Mouse (Mus musculus) right cerebral cortex, postnatal 14 days (tissue): Measurements from ENCODE around the gene Tert.

Source experiments
- DNase-seq: peaks from one replicate; pipeline ENCODE4 v3.0.0; 2022

The Tert gene

DNA sequence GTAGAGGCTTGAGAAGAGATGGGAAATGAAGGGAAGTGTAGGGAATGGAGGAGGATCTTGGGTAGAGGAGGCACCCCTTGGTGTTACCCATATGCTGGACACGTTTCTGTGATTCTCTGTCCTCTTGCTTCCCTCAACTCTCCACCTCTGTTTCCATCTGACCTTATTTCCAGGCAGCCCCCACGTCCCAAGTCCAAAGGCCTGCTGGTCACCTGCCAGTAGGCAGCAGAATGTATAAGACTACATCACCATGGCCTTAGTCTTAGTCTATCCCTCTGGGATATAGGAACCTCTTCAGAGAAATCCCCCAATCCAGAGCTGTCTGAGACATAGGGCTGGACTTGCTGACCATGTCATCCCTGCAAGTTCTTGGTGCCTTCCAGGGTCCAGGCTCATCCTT is 52.6 kb downstream of the Tert start:
- no peak for DNase-seq

DNA sequence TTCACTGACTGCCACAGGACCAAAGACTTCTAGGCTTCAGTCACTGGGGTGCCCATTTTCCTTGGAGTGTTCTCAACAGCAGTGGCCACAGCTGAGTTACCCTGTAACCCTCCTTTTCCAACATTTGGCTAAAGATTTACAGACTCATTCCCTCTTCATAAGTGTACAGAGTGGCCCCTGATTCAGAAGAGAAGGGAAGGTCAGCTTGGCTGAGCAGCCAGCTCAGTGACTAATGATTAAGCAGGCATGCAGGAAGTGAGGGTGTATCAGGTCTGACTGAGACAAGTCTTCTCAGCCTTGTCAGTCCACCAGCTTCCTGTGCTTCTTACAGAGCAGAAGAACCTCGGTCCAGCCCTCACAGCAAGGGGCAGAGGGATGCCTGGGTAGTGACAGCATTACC is 53.7 kb downstream of the Tert start:
- no peak for DNase-seq

DNA sequence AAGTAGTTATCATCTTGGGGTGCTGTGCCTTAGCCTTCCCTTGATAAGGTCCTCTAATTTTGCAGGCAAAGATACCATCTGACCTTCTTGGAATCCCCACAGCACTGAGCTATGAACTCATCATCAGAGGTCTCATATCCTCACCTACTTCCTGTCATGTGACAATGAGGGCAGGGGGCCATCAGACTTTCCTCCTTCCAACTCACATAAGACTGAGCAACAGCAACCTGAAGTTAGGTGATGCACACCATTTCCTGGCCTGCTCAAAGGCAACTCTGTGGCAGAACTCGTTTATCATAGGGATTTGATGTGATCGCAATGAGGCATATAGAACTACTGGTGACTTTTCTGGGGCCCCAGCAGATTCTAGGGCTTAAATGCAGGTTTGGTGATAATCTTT is 55.5 kb downstream of the Tert start:
- no peak for DNase-seq

DNA sequence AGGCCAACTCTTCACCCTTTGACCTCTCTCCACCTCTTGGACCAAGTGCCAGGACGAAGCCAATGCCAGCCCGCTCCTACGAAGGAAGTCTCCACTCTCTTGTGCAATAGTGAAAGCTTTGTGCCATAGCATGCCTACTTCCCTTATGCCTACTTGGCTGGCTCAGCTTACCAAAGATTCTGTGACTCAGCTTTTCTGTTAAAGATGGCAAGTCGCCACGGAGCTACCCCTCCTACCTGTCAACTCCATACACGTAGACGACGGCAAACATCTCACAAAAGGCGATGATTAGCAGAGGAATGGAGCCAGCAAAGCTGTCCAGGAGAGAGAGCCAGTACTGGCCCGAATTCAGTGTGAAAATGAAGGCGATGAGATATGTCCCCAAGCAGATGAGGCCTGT is 57.0 kb downstream of the Tert start:
- peak; percentile 14 for DNase-seq

DNA sequence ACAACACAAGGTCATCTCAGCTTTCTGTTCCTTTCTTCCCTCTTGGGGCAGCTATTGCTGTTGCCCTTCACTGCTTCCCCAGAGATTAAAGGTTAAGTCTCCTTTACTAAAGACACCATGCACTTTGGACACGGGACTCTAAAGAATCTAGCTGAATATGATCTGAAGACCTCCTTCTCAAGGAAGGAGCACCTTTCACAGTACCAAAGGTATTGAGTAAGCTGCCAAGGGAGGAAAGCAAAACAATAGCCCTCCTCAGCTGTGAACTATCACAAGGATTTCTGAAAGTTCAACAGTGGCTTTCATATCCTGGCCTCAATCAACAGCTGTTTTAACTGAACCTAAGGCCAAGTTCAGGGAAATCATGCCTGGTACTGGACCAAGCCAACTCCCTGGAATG is 57.7 kb downstream of the Tert start:
- no peak for DNase-seq

DNA sequence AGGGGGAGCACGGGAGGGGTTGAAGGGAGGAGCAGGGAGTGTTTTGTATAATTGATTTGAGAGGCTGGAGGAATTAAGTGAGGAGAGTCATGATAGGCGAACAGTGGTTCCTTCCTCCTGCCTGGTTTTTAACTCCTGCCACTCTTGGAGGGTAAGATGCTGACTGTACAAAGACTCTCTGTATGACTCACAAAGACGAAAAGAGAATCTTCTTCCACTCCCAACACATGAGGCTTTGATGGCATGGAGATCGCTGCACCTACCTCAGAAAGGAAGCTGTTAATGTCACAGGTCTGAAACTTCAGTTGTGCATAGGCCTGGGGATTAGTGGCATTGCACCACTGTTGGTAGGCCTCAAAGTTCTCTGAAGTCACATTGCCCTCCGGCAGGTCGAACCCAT is 58.8 kb downstream of the Tert start:
- DNase-seq = no peak

DNA sequence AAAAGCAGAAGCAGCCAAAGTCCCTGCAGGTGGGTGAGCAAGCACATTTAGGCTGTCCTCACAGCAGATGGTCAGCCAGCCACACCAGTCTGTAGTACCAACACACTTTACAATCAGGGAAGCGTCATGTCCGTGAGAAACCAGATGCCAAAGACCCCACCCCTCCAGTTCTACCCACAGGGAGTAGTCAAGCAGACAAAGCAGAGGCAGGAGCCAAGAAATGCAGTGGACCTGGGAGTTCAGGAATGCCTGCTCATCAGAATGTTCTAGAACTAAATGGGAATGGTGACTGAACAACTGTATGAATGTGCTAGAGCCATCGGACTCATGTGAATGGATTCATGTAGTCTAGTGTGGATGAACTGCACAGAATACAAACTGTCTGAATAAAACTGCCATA is 60.9 kb downstream of the Tert start:
- no peak for DNase-seq

DNA sequence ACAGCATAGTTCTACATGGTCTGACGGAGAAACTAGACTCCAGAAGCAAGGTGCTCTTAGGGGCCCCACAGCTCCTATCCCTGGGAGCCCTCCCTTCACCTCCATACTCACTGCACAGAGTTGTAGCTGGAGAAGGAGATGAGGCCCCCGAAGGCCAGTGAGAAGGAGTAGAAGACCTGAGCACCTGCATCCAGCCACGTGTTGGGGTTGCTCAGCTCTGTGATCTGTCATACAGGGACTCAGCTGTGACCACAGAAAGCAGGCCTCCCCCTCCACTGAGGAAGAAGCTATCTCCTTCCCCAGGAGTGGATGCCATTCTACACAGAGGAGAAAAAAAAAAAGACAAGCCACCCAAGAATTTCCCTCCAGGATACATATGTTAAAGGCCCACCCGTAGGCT is 62.2 kb downstream of the Tert start:
- DNase-seq = no peak

DNA sequence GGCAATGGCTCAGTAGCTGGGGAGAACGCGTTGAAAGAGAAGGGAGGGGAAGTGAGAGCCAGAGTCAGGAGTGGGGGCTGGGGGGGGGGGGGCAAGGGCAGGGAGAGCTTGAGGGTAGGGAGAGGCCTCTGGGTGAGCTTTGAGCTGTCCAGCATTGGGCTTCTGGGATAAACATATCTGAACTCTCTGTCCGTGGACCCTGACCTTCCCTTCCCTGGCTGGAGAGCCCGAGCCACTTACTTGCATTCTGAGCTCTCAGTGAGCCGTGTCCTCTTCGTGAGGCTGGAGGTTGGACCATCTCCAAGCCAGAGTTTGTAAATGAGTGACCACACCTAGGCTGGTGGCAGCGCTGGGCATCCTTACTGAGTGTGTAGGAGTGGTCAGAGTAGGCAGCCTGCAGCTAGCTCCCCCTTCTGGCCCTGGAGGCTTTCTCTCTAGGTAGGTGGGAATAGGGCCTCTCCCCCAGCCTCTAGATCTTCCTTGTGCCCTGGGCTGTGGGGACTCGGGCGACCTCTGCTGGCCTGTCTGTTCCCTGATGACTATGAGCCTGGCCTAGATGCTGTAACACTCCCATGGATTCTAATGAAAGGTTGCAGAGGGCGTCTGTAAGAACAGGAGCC is 65.6 kb downstream of the Tert start:
- DNase-seq = peak; percentile 61

DNA sequence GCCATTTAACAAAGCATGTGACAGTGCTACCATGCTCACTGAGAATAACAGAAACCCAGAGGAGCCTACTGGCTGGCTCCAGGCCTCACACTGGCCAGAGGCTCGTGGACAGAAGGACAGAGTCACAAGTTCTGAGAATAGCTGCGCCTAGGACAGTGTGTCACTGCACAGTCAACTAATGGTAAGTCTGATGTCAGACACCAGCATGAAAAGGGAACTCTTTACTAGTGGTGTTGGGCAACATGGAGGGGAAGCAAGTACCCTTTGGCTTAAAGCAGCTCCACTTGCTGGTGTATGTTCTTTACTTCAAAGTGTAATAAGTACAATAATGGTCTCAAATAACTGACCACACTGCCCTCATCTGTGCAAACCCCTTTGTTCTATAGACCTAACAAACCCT is 66.6 kb downstream of the Tert start:
- DNase-seq = no peak

DNA sequence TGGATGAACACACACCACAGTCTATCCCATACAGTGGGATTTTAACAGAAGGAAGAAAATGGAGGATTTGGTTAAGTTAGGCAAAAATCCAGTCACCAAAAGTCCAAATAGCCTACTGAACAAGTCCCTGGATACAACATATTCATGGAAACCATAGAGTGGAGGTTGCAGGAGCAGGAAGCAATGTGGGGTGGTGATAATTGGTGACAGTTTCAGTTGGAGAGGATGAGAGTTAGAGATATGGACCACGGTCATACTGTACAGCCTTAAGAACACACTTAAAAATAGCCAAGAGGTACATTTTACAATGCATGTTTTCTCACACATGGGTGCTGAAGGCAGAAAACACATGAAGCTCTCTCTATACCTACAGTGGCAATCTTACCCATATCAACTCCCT is 68.3 kb downstream of the Tert start:
- DNase-seq = no peak

DNA sequence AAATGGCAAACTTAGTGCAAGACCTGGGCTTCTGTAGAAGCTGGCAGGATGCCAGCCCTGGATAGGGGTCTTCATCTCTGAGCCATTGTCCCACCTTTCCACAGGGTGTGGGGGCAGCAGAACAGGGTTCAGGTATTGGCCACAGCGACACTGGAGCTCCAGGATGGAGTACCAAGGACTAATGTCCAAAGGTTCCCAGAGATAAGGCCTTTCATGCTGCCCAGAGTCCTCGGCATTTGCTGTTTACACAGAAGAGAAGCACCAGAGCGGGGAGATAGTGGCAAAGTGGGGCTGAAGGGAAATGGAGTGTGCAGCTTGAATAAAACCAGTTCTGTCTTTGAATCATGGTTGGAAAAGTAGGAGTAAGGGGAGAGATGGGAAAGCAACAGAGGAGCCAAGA is 69.8 kb downstream of the Tert start:
- no peak for DNase-seq
